Mouse (Mus musculus) cerebellum, adult 11 months (tissue): Measurements from ENCODE around the gene Lrp2bp.

Experiments used
- DNase-seq: peaks from one replicate; pipeline ENCODE4 v3.0.0; 2022

Gene Lrp2bp

DNA sequence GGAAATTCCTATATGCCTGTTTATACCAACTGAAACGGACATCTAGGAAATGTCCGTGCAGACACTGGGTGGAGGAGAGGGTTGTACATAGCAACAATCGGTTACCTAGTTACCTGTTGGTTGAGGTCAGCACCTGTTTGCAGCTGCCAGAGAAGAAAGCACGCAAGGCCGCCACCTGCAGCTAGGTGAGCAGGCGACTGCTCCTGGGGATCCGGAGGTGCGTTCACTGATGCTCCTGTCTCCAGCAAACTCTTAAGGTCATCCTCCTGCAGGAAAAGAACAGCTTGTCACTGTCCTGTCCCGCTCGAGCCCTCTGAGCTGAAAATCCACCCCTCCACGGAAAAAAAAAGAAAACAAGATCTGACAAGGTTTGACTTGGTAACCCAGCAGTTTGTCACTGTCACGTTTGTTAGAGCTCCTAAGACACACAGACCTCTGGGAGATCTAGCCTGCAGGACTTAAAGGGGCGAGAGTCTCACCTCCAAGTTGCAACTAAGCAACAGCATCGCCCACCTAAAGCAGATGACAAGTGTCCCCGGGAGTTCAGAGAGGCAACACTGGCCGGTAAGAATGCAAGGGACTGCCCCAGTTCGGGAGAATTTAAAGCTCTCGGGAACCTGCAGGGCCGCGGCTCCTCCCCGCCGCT, at the start of gene Lrp2bp:
Lrp2bp (plus strand) TSS at position 166 of the 646 bp plus-strand sequence.
- no peak for DNase-seq

DNA sequence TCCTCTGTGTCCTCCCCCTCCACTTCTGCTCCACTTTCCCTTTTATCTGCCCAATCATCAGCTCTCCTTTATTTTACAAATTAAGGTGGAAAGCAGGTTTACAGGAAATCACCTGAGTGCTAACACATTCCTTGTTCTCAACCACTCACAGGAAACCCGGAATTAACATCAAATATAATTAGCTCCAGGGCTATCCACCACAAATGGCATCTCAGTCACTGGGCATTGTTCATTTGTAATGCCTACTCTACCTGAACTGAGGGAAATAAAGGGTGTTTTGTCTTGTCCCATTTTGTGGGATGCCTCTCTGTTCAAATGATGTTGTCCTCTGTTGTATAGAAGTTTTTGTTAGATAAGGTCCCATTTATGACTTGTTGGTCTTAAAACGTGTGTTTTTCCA, 48.5 kb upstream of the Lrp2bp start:
- DNase-seq: no peak

DNA sequence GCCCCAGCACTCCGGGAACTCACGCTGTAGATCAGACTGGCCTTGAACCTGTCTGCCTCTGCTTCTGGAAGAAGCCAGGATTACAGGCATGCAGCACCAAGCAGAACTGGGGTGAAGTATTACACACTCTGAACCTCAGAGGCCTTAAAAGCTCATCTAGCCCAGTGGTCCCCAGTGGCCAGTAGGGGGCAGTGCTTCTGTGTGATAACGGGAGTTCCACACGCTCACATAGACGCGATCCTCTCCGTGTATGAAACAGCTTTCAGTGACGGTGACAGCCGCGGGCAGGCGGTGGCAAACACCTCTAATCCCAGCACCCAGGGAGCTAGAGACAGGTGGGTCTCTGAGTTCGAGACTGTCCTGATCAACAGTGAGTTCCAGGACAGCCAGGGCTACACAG, 28.2 kb upstream of the Lrp2bp start:
- DNase-seq: no peak

DNA sequence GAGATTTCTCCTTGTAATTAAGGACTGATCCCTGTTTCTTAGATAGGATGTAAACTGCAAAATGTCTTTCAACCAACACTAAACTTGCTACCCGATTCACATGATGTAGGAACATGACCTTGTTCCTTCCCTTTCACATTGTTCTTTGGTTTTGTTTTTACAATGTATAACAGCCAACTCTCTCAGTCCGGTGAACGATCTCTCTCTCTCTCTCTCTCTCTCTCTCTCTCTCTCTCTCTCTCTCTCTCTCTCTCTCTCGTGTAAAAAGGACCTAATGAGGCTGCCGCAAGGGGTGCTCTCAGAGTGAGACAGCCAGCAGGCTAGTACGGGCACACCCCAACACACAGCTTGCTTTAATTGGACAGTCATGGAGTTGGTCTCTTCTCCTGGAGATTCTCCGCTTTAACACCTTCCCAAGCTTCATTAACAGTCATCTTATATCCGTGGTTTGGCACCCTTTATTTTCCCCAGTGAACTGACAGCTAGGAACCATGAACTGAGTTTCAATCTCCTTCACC, 25.1 kb upstream of the Lrp2bp start:
- DNase-seq: no peak

DNA sequence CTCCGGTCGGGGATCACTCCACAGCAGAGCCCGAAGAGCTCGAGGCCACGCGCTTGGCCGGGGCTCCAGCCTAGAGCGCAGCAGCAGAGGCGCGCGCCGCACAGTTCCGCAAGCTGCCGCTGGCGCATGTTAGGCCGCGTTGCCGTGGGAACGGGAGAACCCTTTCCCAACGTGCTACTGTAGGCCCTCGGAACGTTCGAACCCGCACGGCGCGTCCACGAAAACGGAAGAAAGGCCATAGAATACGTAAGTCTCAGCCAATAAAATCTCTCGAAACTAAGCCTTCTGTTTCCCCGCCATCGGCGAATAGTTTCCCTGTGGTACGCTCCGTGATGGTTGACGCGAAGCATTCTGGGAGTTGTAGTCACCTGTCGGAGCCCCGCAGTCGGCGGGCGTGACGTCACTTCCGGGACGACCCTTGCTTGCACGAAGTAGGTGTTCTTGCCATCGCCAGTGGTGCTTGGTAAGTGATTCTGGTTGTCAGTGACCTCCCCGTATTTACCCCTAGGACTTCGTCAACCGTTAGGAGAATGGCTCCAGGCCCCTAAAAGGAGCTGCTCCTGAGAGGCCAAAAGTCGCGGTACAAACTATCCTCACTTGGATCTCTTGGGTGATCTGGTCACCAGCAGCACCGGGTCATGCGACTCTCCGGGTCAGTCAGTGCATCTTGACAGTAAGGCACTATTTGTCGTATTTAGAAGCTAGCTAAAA, 23.8 kb upstream of the Lrp2bp start, which contains the start of the genes 1700029J07Rik and Ufsp2:
1700029J07Rik (minus strand) TSS at position 127 of the 711 bp plus-strand sequence.
Ufsp2 (plus strand) TSS at position 403 of the 711 bp plus-strand sequence.
- peak; percentile 98 for DNase-seq

DNA sequence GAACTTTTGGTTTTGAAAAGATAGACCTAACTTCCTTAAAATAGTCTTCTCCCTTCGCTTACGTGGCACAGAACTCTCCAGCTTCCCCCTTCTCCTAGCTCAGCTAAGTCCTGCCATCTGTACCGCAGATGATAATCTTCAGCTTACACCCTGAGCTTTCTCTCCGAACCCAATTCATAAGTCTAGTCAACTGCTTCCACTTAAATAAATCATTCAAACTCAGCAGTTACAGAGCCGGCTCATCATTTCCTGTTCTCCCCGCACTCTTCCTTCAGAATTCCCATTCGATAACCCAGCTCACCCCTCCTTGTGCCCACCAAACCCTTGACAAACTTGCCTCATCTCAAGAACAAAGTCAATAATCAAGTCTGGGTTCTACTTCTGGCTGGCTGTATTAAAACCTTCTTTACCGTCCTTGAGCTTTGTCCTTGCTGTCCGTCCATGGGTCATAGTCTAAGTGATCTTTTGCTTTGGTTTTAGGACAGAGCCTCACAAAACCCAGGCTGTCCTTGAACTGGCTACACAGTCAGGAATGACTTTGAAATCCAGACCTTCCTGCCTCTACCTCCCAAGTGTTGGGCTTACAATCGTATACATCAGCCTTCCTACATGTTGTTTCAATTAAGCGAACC, 23.1 kb upstream of the Lrp2bp start:
- no peak for DNase-seq

DNA sequence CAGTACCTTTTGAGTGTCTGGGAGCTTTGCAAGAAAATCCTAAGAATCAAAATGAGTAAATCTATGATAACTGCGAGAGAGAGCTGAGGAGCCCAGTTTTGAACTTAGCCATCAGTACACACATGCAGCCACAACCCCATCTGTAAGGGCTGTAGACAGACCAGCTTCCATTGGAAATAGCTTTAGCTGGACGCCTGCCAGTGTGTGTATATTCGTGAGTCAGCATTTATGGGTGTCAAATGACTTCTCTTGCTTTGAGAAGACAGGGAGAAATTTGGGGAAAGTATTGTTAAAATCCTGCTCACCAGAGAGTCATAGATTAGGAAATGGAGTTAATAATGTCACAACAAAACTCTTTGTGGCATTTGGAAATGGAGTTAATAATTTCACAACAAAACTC, 12.4 kb upstream of the Lrp2bp start:
- no peak for DNase-seq

DNA sequence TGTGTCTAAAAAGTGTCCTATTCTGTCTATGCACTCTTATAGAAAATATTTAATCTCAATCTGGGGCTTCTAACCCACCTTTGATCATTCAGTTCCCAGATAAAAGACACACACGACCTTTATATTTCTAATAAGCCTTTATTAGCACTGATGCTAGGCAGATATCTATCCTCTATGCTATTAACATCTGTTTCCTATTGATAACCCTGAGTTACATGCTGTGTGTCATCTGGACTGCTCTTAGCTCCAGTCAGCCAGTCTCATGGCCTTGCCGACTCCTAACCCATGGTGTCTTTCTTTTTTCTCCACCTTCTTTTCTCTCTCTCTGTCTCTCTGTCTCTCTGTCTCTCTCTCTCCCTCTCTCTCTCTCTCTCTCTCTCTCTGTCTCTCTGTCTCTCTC, 10.9 kb upstream of the Lrp2bp start:
- no peak for DNase-seq

DNA sequence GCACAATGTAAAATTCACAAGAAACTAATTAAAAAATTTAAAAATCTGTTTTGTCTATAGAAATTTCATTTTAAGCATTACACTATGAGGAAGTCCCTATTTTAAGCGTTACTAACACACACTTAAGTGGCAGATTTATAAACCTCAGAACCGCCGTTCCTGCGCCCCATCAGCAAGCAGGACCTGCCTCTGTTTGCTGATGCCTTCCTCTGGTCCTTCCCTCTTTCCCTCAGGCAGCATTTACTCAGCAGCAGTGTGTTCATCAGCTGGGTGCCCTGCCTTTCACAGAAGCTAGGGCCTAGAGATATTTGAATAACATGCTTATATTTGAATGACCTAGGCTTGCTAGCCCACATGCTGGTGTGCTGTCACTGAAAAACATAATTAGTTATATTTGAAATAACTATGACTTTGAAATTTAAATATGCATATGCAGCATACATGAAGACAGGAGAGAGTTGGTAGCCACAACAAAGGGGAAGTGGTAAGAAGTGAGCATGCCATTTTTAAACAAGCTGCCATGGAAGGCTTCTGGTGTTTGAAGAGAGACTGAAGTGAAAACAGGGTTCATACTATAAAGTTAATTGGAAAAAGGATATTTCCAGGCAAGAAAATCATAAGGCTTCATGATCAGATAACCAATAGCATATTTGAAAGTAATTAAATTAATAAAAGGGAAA, 8.3 kb upstream of the Lrp2bp start:
- DNase-seq: no peak

DNA sequence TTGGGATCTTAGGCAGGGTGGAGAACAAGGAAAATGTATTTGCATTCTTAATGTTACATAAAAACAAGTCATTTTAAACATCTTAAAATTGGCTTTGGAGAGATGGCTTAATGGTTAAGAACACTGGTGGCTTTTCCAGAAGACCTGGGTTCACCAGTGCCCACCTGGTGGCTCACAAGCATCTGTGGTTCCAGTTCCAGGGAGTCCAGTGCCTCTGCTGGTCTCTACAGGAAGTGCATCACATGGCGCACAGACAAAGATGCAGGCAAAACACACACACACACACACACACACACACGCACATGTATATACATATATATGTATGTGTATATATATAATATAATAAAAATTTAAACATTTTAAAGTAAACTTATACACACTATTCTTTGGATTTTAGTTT, 5.0 kb upstream of the Lrp2bp start:
- DNase-seq: no peak

DNA sequence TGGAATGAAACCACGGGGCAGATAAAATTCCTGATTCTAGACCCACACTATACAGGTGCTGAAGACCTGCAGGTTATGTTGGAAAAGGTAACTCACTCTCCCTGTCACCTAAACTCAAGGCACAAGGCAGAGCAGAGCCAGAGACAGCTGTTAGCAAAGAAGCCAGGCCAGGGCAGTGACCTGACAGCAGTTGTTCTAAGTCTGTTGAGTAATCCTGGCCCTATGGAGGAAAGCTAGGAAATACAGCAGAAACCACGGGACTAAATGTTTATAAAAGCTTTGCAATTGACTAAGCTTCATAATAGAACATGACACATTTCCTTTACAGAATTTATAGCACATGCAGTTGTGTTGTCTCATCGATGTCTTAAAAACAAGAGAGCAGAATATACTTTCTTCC, 3.5 kb upstream of the Lrp2bp start:
- no peak for DNase-seq

DNA sequence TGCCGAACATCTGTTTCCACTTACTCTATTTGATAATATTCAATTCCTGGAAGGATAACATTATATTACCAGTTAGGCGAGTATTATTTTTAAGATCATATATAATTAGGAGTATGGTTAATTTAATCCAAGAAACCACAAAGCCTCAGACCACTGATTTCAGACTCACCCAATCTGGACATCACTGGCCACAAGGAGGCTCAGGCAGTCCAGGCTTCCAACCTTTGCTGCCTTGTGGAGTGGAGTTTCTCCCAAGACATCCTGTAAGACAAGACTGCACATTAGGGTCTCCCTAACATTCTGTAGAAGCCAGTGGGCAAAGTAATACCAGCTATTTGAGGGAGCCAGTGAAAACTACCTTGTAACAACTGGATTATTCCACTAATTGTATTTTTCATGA, 875 bp upstream of the Lrp2bp start:
- DNase-seq: no peak

DNA sequence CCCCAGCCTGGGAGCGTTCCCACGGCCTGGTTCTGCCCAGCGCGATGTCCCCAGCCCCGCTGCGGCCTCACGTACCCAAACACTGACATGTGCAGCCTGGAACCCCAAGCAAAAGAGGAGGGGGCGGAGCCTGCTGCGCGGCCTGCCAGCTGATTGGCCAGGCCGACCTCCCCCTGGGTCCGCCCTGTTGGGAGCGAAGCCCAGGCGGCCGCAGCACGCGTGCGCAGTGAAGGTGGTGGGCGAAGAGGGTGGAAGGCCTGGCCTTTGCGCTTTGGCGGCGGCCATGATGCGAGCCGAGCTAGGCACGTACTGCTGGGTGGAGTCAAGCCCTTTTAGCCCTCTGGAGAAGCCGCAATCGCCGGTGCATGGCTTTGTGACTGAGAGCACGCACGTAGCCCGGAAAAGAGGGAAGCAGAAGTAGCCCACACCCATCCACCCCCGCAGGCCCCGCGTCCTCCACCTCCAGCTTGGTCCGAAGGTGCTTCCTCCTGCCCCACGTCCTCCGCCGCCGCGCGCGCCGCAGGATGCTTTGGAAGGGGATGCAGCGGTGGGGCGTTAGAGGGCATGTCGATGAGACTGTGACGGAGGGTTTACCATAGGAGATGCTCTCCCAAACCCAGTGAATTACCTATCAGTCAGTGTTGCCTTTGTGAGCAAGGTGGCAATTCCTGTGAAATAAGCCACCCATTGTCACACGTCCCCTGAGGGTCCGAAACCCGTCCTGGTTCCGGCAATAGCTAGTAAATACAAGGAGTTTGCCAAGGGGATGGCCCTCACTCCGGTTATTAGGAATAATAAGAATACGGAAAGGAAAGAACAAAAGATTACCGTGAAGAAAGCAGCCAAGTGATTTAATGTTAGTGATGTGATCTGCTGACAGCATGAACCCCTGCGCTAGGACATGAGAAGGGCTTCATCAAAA, 942 bp downstream of the Lrp2bp start:
- DNase-seq: peak; percentile 100

DNA sequence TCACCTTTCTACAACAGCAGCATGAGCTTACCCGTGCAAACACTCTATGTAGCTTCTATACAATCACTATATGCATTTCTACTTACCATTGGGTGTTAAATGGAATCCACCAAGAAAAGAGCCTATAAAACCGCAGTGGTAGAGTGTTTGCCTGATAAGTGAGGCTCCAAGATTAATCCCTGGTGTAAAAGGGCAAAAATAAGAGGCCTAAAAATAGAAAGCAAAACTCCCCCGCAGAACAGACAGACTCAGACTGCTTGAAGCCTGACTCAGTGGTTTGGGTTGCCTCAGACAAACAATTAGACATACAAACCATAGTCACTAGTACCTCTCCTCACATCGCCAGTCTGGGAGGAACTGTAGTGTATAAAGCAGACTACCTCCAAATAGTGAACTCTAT, 6.5 kb downstream of the Lrp2bp start, which contains the start of gene Ankrd37:
Ankrd37 (minus strand) TSS at position 112 of the 400 bp plus-strand sequence.
- DNase-seq: no peak

DNA sequence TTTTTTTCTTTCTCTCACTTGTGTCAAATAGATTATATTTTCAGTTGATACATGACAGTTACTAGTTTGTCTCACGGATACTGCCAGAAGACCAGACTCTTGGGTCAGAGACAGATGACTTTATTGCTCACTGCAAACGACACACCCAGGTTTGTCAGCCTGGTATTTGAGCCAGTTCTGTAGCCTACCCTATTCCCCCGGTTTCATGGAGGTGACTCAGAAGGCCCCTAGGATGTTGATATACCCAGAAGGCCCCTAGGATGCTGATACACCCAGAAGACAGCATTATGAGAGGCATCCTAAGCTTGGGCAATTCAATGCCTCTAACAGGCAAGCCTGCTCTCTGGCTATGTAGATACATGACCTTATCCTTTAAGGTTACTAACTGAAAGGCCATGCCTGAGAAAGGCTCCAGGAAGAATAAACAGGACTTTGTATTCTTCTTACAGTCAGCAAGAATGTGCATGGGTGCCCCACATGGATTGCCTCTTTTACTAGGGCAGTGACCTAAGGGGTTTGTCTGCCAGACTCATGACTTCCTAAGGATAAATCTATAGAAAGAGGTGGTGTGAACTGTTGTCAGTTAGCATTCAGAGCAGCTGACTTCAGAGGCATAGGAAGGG, 8.1 kb downstream of the Lrp2bp start:
- DNase-seq: no peak

DNA sequence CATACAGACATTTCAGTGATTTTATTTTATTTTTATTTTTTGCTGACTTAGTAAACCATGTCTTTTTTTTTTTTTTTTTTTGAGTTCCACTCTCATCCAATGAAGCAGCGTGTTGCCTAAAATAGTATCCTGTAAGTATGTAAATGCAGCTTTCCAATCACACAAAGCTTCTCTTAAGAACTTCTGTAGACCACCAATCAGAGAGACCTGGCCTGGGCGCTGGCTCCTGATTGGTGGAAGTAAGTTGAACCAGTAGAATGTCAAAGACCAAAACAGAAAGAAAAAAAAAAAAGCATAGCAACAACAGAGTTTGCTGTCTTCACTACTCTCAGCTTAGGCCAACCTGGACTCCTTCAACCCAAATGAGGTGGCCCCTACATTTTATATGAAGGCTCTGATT, 11.2 kb downstream of the Lrp2bp start:
- no peak for DNase-seq

DNA sequence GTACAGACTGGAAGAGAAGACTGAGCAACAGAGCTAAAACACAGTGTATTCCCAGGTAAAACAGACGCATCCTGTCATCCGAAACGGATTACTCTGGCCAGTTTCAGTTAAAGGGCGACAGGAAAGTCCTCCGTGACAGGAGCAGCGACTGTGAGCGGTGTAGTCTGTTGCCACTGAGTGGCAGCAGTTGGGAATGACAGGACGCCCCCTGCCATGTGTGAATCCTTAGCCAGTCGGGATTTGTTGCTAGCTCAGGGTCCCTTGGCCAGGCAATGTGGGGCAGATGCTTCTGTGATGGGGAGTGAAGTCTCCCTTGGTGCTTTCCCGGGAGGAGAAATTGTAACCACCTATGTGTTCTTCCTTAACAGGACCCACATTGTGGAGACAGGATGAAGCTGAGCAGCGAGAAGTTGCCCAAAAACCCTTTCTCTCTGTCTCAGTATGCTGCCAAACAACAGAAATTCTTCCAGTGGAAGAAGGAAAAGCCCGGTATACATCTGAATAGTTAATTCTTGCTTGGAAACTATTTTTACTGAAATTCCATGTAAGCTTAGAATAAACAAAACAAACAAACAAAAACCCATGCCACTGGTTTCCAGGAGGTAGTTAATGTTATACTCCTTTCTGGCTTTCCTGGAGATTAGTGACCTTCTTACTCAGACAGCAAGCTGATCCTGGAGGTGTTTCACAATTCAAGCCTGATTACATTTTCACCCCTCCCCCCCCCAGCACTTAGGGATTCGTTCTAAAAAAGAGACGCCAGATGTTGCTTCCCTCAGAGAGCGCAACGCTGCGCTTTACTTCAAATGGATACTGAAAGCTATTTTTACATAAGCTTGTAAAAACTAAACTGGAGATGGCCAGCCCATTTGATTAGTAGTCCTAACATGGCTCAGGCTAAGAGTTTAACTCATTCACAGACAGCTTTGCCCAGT, 11.9 kb downstream of the Lrp2bp start:
- DNase-seq: no peak

DNA sequence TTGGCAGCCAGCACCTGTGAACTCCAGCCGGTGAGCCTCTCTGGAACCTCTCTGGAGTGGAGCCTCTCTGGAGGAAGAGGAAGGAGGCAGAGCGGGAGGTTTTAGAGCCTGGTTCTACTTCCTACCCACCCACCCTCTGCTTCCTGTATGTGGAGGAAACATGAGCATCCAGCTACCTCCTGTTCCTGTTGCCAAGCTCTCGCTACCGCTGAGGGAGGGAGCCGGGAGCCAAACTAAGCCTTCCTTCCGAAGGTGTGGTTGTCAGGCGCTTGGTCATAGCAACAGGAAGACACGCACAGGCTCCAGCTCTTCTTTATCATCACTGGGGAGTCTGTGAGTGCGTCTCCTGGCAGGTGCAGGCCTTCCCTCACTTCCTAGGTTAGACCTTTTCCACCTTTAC, 23.1 kb downstream of the Lrp2bp start:
- no peak for DNase-seq

DNA sequence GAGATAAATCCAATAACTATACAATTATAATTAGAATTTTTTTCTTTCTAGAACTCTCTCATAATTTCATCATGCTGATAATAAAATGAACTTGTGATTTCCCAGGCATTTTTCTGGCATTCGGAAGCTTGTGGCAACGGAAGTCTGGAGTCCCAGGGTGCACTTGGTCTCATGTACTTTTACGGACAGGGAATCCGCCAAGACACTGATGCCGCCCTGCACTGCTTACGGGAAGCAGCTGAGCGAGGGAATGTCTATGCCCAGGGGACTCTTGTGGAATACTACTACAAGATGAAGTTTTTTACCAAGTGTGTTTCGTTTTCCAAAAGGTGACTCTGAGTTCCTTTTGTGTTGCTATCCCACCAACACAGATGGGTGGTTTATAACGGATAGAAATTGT, 23.7 kb downstream of the Lrp2bp start:
- DNase-seq: no peak

DNA sequence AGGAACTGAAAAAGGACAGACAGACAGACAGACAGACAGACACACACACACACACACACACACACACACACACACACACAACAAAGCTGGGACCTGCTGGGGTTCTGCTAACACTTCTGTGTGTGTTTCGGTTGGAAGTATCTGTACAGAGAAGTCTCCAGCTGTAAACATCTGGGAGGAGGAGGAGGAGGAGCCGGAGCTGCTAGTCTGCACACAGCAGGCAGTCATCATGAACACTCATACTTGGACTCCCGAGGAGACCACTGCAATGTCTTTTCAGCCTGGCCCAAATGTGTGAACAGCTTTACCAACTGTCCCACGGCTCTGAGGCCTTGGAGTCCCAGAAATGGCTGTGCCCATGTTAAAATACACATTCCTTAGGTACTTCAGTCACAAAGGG, 25.3 kb downstream of the Lrp2bp start:
- DNase-seq: no peak
